Mouse (Mus musculus): ENCODE results near the gene Myo1e.

The Myo1e gene

DNA sequence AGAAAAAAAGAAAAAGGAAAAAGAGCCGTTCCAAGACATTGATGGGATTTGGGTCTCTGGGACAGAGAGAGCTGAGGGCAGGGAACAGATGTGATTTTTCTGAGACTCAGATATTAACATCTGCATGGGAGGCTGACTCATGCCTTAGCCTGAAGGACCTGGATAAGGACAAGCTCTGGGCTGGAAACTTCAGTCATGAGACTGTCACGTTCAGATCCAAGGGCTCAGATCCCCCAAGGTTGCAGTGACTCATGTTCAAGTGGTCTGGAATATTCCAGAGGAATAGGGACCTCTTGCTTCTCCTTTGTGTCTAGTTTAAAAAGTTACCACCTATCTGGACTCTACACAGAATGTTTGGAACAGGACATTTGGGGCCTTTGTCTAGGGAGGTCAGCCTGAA lies 142.1 kb downstream of the Myo1e start:
- in situ Hi-C loops (cut with MboI; ENCODE audit: low sequenced_read_pairs), result no loop called here

DNA sequence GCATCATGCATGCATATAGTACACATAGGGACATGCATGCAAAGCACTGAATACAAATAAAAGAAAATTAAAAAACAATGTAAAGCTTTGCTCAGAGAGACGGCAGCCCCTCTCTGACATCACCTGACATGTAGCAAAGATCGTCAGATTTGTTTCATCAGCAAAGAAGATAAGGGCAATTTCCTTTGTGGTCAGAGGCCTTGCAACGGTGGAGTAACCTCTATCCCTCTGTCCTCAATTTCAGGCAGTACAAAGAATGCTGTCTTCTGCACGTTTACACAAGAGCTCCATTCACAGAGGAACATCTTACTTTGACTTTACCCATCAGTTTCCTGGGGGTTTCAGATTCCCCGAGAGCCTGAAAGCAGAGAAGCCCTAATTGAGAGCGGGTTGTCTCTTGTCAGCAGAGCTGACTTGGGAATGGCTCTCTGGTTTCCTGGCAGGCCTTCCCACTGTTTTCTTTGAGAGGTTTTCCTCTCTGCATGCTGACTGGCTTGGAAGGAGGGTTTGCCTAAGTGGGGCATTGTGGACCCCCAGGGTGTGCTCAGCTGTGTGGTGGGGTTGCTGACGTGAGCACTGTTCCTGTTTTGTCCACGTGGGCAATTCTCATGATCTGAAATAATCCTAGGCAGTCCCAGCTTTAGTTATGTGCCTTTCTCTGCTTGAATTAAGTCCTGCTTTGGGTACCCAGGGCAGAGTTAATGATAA lies 144.6 kb downstream of the Myo1e start:
- in situ Hi-C loops (cut with MboI; ENCODE audit: low sequenced_read_pairs), result no loop called here

DNA sequence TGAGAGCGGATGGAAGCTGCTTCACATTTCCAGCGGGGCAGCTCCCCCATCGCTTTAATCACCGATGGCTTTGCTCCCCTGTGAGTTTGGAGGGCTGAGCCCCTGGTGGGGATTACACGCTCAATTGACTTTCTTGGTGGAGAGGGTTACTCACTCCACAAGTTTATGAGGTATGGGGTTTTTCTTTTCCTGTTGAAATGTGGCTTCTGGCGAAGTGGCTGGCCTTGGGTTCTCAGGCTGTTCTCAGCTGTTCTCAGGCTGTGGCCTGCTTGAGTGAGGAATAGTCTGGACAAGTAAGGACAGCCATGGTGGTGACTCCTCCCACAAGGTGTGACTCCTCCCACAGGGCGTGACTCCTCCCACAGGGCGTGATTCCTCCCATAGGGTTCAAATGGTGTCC lies 149.1 kb downstream of the Myo1e start:
- in situ Hi-C loops (cut with MboI; ENCODE audit: low sequenced_read_pairs), result no loop called here

DNA sequence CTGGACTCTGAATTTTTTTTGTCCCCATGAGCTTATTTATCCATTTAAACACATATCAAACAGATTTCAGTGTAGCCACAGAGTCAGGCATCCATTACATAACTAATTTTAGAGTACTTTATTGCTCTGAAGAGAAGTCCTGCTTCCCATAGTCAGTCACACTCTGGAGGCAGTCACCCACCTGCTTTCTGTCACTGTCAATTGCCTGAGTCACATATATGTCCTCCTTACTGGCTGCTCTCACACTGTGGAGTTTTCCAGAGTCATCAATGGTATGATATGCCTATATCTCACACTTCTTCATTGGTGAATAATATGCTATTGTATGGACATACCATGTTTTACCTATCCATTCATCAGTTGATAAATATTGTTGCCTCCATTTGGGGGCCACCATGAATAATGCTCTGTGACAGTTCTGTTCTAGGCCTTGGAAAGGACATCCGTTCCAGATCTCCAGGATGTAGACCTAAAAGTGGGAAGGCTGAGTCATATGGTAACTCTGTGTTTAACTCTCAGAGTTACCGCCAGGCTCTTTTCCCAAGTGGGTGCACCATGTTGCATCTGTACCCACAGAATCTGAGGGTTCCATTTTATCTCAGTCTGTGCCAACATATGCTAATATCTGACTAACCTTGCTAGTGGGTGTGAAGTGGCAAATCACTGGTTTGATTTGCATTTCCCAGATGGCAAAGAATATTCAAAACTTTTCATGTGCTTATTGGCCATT lies 152.4 kb downstream of the Myo1e start:
- in situ Hi-C loops (cut with MboI; ENCODE audit: low sequenced_read_pairs), result no loop called here

DNA sequence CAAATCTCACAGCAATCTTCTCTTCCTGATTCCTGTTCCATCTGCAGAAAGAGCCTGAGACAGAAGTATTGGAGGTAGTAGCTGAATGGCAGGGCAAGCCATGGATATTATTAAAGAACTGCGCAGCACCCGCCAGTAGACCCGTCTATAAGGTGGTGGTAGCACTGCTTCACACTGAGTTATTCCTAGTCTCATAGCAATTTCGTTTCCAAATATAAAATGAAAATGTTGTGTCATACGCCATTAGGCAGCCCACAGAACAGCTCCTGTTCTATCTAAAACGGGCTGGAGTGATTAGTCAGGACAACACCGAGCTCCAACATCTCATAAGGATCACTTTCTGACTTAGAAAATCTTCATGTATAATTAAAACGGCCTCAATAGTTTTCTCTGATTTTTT lies 157.6 kb downstream of the Myo1e start:
- in situ Hi-C loops (cut with MboI; ENCODE audit: low sequenced_read_pairs), result no loop called here

DNA sequence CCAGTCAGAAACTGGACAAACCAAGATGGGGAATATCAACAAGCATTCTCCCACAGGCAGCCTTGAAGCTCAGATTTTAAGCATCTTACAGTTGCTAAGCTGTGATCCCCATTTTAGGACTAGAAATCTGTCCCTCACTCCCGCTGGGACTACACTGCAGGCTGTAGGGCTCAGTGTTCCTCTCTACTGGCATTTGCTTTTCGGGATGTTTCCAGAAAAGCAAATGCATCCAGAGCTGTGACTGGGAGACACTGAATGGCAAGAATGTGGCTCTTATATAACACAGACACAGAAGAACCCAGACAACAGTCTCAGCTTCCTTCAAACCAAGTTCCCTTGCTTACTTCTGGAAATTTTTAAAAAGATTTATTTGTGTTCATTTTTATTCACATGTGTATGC lies 158.8 kb downstream of the Myo1e start:
- in situ Hi-C loops (cut with MboI; ENCODE audit: low sequenced_read_pairs), result no loop called here

DNA sequence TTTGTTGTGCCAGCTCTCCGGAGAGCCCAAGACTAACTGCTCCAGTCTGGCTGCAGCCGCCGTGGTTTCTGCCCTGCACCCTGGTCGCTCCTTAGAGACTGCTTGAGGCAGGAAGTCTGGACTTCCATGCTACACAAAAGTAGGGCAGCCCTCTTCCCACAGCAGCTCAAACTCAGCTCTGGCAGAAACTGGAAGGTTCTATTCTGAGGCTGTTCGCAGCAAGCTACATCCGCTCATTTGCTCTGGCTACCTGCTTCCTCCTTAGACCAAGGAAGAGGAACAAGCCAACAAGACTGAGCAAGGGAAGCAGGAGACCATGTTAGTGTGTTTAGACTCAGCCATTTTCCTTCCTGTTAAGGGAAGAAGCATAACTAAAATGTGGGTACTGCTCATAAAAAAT lies 159.7 kb downstream of the Myo1e start:
- in situ Hi-C loops (cut with MboI; ENCODE audit: low sequenced_read_pairs), result no loop called here

DNA sequence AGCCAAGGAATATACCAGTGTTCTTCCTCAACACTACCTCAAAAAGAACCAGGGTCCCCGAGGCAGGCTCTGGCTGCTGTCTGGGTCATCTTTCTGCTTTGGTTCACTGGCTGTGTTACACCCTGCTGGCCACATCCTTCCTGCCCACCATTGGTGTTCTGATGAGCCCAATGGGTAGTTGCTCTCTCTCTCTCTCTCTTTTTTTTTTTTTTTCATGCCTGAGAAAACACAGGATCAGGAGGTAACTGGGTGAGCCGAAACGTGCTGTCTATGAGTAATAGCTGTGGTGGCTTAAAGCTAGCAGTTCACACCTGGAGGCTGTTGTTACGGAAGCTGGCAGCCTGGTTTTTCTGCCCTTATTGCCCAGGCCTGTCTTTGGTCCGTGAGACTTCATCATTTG lies 164.5 kb downstream of the Myo1e start:
- in situ Hi-C loops (cut with MboI; ENCODE audit: low sequenced_read_pairs), result no loop called here

DNA sequence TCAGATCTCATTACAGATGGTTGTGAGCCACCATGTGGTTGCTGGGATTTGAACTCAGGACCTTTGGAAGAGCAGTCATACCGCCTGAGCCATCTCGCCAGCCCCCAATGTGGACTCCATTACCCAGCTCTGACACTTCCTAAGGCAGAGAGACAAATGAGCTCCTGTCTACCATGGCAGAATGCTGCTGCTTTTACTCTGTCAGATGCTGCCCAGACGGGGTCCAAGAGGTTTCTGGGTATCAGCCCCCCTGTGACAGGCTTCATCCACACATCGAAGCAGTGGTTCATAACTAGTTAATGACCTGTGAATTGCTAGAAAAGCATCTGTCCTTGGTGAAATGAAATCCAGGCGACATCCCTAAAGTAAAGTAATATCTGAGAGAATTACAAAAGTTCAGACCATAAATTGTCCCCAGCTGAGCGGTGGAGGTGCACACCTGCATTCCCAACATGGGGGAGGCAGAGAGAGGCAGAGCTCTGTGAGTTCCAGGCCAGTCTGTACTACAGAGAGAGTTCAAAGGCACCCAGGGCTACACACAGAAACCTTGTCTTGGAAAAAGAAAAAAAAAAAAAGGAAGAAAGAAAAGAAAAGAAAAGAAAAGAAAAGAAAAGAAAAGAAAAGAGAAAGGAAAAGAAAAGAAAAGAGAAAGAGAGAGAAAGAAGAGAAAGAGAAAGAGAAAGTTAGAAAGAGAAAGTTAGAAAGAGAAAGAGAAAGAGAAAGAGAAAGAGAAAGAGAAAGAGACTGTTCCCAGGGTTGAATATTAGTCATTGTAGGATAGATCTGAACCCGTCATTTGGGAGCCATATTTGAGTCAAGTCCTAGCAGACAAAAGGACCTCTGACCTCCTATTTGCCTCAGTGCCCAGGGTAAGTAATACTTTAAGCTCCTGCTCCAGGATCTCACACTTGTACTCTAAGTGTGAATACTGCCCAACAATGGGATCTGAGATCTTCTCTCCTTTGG lies 172.6 kb downstream of the Myo1e start:
- in situ Hi-C loops (cut with MboI; ENCODE audit: low sequenced_read_pairs), result no loop called here

DNA sequence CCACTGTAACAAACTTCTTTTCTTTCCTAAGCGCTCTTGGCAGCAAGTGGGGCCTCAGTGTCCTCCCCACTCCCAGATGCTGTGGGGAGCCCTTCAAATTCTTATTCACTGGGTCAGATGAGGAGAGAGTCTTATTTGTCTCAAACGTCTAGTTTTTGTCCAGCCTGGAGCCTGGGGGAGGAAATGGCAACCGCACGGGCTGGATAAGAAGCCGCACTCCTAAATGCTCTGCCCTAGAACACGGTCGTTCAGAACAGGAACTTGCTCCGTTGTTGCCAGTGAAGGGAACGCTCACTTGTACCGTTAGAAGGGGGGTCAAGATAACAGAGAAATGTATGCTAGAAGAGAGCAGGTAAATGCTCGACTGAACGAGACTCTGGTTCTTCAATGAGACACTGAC lies 174.9 kb downstream of the Myo1e start:
- in situ Hi-C loops (cut with MboI; ENCODE audit: low sequenced_read_pairs), result no loop called here

DNA sequence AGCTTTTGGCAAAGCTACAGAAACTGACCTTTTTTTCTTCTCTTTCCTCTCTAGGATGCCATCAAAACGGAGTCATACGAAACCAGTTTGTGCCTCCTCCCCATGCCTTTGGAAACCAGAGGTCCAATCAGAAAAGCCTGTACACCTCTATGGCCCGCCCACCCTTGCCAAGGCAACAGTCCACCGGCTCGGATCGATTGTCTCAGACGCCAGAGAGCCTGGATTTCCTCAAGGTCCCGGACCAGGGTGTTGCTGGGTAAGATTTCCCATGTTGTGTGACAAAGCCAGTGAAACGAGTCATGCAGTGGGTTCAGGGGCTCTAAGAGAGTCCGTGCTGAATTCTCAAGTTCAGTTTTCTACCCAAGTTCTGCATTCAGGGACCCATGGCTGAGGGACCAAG lies 176.6 kb downstream of the Myo1e start:
- in situ Hi-C loops (cut with MboI; ENCODE audit: low sequenced_read_pairs), result no loop called here

DNA sequence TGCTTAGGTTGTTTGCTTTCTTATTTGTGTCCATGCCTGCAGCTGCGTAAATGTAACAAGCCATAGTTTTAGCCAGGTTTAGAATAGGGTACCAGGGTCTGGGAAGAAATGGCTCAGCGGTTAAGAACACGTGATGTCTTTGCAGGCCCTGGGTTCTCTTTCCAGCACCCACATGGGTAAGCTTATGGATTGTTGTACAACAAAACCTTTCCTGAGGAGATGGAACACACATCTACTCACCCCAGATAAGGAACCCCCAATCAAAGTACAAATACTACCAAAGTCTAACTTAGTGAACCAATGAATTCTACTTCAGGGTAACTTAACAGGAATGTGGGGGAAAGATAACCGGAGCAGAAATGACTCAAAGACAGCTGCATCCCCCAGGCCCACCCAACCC lies 177.3 kb downstream of the Myo1e start:
- in situ Hi-C loops (cut with MboI; ENCODE audit: low sequenced_read_pairs), result no loop called here

DNA sequence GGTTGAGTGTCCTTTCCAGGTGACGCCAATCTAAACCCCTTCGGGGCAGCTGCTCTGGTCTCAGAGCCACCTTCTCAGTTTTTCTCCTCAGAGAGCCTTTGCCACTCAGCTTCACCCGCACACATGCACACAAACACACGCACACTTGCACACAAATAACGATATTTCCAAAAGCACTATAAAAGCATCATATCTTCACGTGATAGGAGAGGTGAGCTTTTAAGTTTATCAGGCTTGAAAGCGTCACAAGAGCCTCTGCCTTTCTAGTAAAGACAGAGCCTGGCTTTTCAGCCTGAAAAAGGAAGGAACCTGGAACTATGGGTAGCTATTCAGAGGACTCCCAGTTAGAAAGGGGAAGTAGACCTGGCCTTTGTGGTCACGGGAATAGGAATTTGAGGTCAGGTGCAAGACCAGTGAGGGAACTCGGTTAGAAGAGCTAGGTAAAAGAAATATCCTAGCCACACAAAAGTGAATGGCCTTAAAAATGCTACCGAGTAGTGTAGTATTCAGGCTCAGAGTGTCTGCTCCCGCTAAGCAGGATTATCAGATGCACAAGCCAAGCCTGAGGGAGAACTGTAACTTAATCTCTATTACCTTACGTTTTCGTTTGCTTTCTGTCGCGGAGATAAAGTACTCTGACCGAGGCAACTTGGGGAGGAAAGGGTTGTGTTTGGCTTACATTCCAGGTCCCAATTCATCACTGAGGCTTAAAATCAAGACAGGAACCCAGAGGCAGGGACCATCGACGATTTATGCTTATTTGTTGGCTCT lies 178.0 kb downstream of the Myo1e start:
- in situ Hi-C loops (cut with MboI; ENCODE audit: low sequenced_read_pairs), result no loop called here

DNA sequence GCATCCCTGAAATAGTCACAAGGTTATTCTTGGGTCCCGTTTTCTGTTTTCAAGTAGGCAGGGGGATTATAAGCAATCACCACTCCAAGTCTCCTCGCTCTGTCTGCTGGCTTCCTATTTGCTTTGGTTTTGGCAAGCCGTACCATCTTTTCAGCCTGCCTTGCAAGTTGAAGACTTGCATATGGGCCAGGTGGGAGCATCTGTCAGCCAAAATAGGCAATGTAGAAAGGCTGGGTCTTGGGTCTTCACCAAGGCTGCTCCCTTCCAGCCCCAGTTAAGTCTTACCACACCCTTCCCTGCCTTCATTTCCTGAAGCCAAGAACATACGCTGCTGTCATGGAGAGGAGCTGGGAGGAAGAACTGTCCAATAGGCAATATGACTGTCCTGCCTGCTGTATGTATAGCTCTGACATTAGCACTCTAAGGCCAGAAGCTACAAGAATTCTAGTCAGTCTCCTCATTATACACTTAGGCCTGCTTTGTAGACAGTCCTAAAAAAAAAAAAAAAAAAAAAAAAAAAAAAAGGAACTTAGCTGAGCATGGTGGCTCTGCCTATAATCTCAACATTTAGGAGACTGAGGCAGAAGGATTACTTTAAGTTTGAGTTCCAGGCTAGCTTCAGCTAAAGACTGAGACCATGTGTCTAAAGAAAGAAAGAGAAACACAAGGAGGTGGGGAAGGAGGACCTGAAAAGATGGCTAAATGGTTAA lies 180.4 kb downstream of the Myo1e start:
- in situ Hi-C loops (cut with MboI; ENCODE audit: low sequenced_read_pairs), result no loop called here

DNA sequence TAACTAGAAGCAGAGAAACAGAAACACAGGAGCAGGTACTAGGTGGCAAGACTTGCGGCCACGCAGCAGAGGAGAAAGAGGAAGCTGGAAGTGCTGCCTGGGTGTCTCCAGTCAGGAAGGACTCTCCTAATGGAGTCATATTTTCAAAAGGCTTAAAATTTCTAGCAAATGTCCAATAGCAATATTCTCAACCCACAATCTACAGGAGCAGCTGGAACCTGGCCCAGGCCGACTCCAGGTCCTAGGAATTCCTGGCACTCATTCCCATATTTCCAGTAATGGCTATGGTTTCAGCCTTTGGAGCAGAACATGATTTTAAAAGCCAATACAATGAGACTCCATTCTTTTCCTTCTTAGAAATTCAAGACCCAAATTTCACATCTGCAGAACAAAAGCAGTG lies 182.4 kb downstream of the Myo1e start:
- in situ Hi-C loops (cut with MboI; ENCODE audit: low sequenced_read_pairs), result no loop called here

DNA sequence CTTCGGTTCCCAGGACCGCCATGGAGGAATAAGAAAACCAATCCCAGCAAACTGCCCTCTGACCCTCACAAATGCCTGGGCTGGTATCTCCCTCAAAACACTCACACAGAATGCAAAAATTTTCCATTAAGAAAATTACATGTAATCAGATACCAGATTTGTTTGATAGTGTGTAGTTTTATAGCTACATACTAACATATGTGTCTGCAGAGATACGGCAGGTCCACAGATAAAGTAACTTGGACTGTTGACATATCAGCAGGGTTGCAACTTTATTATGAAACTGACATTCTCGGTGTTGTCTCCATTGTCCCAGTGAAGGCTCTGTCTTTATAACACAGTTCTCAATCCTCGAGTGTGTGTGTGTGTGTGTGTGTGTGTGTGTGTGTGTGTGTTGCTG lies 183.9 kb downstream of the Myo1e start:
- in situ Hi-C loops (cut with MboI; ENCODE audit: low sequenced_read_pairs), result no loop called here

DNA sequence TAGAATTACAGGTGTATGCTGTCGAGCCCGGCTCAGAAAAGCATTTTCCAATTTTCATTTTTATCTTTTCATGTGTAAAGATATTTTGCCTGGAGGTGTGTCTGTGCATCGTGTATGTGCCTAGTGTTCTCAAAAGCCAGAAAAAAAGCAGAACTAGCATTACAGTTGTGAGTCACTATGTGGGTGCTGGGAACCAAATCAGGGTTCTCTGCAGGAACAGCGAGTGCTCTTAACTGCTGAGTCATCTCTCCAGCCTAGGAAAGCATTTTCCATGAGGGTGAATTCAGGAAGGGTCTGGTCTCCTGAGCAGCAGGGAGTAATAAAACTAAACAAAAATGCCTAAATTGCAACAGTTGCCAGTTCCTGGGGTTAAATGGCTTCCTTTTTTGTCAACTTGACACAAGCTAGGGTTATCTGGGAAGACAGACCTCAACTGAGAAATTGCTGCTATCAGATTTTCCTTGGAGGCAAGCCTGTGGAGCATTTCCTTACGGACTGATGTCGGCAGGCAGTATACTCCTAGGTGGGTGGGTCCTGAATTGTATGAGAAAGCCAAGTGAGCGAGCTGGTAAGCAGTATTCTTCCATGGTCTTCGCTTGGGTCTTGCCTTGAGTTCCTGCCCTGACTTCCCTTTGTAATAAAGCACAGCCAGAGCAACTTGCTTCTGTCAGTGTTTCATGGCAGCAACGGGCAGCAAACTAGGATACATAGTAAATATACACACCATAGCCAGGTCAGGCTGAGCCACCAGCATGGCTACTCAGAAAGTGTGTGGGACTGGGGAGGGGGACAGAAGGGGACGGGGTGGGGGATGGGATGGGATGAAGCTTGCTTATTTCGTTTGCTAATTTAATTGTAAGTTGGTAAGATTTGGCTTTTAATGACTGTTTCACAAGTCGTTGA lies 184.8 kb downstream of the Myo1e start:
- in situ Hi-C loops (cut with MboI; ENCODE audit: low sequenced_read_pairs), result no loop called here

DNA sequence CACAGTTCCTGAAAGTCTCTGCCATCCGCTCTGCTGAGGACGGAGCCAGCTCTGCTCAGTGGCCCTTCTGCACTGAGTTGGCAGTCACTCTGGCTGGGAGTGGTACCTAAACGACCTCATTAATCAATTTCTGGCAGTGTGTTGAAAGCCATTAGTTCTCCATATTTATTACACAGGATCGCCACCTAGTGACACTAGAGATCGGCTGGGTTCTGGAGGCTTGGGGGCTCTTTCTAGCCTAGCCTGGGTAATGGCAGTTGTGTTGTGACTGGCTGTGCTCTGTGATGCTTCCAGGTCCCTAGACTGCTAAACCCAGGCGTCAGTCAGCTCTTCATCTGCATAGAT lies 185.4 kb downstream of the Myo1e start:
- in situ Hi-C loops (cut with MboI; ENCODE audit: low sequenced_read_pairs), result no loop called here

DNA sequence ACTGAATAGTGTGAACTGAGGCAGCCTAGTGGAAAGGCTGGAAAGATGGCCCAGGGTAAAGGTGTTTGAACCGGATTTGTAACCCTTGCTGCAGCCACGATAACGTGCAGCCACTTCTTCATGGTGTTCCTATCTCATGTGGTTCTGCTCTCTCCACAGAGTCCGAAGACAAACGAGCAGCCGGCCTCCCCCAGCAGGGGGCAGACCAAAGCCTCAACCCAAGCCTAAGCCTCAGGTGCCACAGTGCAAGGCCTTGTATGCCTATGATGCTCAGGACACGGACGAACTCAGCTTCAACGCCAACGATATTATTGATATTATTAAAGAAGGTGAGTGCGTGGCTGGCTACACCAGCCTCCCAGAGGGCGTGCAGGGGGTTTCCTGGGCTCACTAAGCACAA lies 188.5 kb downstream of the Myo1e start:
- in situ Hi-C loops (cut with MboI; ENCODE audit: low sequenced_read_pairs), result no loop called here

Data from CH12F3 (cell line).